Mouse (Mus musculus) bone marrow, adult 2 months (tissue): Measurements from ENCODE around the gene Nat8f3.
"Not testable (repeated sequence)": the region's sequence is repeated elsewhere in the genome, so short reads cannot be mapped to it uniquely, and the experiment has no call there.

Experiments used
- CTCF ChIP-seq: fragments of 200-500 bp; IDR thresholded peaks from 2 replicates; pipeline ENCODE4 v1.5.1; 2011; ENCODE audit warnings: low read length, control low read depth; ENCODE audit not compliant: control insufficient read depth, insufficient read depth
- POLR2A ChIP-seq: fragments of 200-500 bp; IDR thresholded peaks from 2 replicates; pipeline ENCODE4 v1.6.1; 2011; ENCODE audit warnings: low read depth, mild to moderate bottlenecking, control low read depth, low read length, borderline replicate concordance; ENCODE audit not compliant: control insufficient read depth

GRCm38 (mm10) chr6:85709607-85710006 lies 55.9 kb downstream of the Nat8f3 start:
- TF ChIP-seq CTCF, POLR2A: not testable (repeated sequence)
